Mouse (Mus musculus) left cerebral cortex, postnatal 10 days (tissue): ENCODE data around the gene Wdr17. TPM values are rescaled to one million over a fixed set of nuclear protein-coding genes. Genes with fewer than 3 reads are reported as not detected.

Experiments
- DNase-seq, 2 experiments: peaks; one replicate each; pipeline ENCODE4 v3.0.0; 2021 to 2022; ENCODE audit warnings: low spot score in 2 of 2, mixed read lengths in 1 of 2; ENCODE audit errors: extremely low spot score in 1 of 2
- intact Hi-C: fragments of 180-260 bp; cut with DNase I; formaldehyde crosslinking; loops from one replicate; pipeline ENCODE4 v1.15.1; 2025
- total RNA-seq, 2 experiments: library from RNA; stranded (reverse); gene quantifications; 2 replicates each; pipeline ENCODE4 v1.2.3; 2021

Wdr17 gene
- total RNA-seq = 10 to 100 TPM; 39.4 to 42.5 TPM

DNA sequence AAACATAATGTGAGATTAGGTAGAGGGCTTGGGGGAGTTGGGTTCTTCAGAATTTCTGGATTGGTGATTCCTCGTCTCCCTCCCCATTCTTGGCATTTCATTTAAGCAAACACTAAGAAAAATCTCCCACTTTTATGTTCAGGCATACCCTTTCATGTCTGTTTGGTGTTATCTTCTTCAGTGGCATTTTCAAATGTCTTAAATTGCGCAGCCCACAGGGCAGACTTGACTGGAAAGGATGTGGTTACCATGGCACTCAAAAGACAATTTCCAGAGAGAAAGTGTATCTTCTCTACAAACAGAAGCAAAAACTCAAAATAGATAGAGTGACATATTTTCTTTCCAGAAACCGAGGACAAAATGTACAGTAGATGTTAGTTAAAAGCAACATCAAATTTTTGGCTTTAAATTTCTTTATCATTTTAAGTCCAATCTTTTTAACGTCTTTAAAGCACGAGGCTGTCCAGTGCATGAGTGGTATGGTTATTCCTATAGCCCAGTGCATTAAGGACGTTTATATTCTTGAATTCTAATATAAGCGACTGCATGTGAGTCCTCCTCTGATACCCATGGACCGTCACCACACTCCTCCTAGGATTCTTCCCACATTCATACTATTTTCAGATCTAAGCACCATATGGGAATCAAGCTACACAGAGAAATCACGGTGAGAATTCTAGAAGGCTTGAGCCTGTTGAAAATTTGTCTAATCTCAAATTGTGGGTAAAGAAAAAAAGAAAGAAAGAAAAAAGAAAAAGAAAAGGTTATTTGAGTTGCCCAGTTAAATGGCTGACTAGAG lies at the start of gene Wdr17:
Wdr17 (minus strand) TSS at position 198 of the 799 bp plus-strand sequence.
- intact Hi-C loops = loop anchor here (10.0 kb wide), 1 partner anchor 52 kb away; no protein-coding TSS in a partner anchor
- DNase-seq = peak in 1 of 2 experiments; percentile 57

DNA sequence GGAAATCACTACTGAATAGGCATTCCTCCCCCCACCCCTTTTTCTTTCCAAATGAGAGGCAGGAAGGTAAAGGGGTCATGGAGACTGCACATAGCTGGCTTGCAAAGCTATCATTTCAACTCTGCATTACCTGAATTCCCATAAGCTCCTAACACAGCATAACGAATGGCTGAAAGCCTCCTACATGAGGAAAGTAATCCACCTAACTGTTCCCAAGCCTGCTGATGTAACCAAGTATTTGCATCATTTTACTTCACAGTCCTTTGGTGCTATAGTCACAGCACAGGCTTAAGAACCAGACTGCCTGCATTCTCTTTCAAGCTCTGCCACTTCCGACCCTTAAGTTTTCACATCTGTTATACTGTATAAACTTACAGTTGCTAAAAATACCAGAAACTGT lies 45.3 kb upstream of the Wdr17 start:
- intact Hi-C loops = no loop called here
- DNase-seq = no peak

- DNase-seq = no peak
- intact Hi-C loops = no loop called here
Measured at GRCm38 (mm10) chr8:54924936-54925335, 38.0 kb upstream of the Wdr17 start.

GRCm38 (mm10) chr8:54922160-54922855 lies 35.3 kb upstream of the Wdr17 start:
- intact Hi-C loops = no loop called here
- peak in 1 of 2 experiments; percentile 33 for DNase-seq

DNA sequence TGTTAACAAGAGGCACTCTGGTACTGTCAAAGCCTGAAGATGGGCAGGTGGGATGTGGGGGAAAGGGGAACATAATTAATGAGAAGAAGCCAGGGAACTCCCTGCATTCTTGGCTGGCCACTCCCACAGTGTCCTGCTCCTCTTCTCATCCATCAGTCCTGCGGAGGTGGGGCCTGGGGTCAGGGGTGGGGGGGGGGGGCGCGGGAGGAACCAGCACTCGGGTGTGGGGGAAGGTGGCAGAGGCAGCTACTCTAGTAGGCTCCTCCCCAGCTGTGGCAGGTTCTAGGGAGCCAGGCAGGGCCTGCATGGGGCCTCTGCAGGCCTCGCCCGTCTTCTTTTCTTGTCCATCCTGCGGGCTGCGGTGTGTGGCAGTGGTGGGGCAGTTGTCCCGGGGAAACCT lies 30.7 kb upstream of the Wdr17 start:
- intact Hi-C loops = no loop called here
- no peak for DNase-seq

DNA sequence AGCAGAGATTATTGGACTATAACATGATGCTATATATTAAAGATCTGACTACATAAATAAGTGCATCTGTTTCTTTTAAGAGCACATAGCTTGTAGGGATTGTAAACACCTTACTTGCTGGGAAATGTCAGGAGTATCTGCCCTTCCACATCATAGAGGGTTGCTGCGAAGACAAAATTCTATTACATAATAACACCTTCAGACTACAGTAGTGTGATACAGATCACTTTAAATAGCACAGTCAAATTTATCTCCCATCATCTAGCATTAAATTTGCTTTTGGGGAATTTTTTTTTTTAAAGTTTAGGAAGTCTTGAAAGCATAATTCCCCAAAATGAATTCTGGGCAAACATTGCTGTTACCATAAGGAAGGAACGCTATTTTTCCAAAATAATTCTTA lies 25.9 kb upstream of the Wdr17 start:
- intact Hi-C loops = no loop called here
- DNase-seq = no peak

- intact Hi-C loops = no loop called here
- DNase-seq = no peak
Measured at GRCm38 (mm10) chr8:54899444-54899843, 12.5 kb upstream of the Wdr17 start.

DNA sequence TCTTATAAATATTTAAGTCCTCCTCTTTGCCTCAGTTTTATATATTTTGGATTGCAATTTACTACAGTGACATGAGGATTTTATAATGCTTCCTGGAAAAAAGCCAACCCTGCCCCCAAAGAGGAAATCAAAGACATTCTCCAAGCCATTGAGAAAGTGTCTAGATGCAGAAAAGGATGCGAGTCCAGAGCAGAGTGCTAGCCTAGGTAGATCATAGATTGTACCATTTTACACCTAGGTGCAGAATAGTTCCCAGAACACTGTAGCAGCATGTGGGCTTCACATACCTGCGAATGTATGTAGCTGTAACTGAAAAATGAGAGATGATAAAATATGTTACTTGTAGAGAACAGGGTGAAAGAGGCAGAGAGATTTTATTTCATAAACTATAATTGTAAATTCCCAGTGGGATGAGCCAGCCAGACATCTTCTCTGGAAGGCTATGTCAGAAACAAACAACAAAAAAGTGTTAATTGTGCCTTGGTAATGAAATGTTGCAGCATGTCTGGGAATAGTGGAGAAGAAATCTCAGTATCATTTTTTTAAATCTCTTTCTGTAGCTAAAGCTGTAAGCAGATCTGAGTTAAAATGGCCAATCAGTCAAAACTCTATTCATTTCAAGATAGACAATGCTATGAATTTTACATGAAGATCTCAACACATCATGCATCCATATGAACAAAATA lies 7.8 kb upstream of the Wdr17 start:
- DNase-seq = no peak
- intact Hi-C loops = no loop called here

DNA sequence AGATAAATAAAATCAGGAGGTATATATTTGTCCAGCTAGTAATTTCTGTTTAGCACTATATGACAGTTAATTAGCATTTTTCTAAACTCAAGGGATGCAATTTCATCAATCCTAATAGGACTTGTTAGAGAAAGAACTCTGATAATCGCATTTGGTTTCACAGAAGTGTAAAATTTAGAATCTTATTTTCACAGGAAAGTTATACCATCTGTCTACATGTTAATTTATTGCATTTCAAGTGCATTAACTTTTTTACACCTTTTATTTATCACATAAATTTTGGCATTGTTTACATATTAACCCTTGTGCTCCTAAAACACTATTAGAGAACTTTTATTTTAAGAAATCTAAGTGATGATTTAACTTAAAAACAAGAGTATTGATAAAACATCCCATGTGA lies 7.2 kb upstream of the Wdr17 start:
- DNase-seq = no peak
- intact Hi-C loops = no loop called here

DNA sequence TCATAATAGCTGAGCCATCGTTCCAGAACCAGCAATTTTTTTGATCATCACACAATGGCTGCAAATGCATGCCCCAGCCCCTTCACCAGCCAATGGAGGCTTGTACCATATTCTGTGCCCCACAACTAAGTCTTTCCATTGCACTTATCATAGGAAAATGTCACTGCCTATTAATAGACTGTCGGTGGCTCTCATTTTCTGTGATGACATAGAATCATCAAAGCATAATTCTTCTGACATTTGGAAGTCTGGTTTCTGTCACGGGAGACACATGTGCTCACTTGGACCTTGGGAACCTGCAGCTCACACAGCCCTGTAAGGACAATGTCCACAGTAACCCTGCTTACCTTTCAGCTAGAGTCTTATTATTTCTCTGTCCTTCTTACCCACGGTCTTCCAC lies 424 bp downstream of the Wdr17 start:
- no peak for DNase-seq
- intact Hi-C loops = loop anchor here (10.0 kb wide), 1 partner anchor 52 kb away; no protein-coding TSS in a partner anchor

DNA sequence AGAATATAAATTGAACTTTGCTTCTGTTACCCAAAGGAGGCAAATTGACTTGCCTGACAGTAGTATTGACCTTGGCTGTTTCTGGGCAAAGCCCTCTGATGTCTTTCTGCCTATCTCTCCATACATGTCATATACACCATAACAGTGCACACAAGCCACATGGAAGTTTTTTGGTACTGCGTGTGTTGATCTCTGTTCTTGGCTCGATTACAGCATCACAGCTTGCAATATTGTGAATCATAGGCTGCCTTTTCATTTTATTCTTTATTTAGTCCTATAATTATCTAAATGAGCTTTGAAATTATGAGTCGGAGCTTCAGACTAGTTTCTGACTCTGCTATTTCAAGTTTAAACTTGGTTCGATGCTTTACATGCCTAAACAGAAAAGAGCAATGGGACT lies 10.5 kb downstream of the Wdr17 start:
- no peak for DNase-seq
- intact Hi-C loops = no loop called here

DNA sequence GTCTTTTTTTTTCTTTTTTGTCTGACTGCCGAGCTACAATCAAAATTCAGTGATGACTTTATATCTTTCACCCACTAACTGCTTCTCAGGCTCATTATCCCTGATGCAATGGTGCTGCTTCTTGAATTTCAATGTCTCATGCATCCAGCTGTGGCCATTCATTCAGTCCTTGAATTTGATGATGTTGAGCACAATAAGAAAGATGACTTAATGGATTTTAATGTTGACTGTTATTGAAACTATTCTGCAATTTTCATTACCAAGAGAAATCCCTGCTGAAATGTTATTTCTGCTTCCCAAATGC lies 22.3 kb downstream of the Wdr17 start:
- DNase-seq = no peak
- intact Hi-C loops = loop anchor here (10.0 kb wide), 1 partner anchor 90 kb away; the partner anchor contains the start of gene Gpm6a

GRCm38 (mm10) chr8:54864038-54864760 lies 22.8 kb downstream of the Wdr17 start:
- peak; percentile 29 to 75 for DNase-seq
- intact Hi-C loops = loop anchor here (10.0 kb wide), 1 partner anchor 91 kb away; the partner anchor contains the start of gene Gpm6a

DNA sequence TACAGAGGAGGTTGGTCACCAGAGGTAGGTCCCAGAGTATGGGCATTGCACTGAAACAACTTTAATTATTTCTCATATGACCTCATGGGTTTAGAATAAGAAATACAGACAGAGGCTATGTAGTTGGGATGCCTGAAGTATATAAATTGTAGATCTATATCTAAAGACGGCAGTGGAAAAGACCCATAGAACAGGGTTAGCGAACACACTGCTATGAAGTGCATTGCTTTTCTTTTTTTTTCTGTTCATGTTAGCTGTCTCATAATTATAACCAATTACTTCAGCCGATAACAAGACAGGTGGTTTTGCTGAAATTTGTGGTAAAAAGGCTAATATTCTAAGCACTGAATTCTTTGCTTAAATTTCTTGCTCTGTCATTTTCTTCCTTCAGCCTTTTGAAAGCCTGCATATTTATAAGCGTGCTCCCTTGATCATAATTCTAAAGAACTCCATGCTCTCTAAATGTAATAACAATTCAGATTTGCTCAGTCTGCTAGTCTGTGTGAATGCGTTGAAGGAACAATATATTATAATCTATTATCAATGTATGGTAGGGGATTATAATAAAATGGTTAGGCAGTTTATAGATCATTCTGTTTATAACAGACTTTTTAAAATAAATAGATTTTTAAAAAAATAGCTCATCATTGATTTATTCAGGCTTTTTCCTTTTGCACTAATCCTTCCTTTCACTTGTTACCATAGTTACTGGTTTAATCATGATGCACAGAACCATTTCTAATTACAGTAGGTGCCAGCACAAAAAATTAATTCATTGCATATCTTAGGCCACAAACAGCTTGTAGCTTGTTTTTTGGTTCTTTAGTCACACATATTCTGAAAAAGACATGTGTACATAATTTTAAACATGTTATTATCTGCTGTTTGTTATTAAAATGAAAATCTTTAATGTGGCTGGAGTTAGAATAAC lies 50.7 kb downstream of the Wdr17 start:
- intact Hi-C loops = loop anchor here (5.0 to 10.0 kb wide), 2 partner anchors 49 to 99 kb away; partner anchors contain the start of gene Wdr17
- no peak for DNase-seq

DNA sequence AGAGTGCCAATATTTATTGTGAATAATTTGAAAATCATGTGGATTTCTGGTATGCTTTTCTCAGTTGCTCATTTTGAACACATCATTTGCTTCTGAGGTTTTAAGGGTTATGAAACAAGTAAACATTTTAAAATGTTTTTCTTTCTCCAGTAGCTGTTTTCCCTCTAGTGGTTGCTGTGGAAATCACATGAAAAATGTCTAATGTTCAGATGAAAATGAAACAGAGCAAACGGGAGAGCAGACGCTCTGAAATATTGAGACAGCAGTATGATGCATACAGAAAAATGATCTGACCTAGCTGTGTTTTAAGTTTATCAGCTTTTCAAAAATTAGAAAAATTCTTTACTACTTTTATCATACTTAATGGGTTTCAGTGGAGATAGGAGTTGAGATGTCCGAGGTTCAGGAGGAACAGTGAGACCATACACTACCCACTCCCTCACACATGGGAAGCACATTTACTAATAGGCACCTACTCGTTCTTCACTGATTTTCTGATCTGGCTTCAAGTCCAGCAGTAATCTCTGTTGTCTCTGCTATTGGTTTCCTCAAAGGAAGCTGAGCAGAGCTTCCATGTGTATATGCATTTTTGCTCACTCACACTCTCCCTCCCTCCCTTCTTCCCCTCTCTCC lies 57.1 kb downstream of the Wdr17 start:
- peak in 1 of 2 experiments; percentile 54 for DNase-seq
- intact Hi-C loops = loop anchor here (10.0 kb wide), 1 partner anchor 55 kb away; the partner anchor contains the start of gene Wdr17

DNA sequence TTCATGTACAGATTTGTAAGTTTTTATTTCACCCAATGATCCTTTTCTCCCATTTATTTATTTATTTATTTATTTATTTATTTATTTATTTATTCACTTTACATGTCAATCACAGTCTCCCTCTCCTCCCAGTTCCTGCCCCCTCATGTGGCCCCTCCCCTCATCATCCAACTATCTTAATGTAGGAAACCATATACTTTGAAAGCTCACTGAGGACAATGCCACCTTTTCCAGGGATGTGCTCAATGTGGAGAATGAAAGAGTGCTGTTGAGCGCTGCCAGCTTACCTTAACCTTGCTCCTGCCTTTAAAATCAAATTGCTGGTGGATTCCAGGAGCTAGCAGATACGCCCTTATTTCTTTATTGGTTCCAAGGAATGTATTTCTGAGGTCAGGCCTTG lies 59.0 kb downstream of the Wdr17 start:
- intact Hi-C loops = no loop called here
- DNase-seq = no peak

DNA sequence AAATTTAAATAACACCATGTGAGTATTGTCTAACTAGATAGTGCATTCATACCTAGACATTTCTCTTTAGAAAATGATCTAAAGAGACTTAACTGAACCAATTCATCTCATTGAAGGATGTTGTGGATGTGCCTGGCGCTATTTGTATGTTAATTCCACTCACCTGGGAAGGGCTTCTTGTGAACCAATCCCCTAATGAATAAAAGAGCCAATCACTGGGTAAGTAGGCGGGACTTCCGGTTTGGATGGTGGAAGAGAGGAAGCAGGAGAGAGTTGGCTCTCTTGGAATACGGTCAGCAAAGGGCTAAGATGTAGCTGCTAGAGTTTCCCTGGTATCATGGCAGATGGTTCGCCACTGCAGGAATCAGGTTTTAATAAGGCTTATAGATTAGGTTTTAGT lies 64.0 kb downstream of the Wdr17 start:
- intact Hi-C loops = no loop called here
- DNase-seq = no peak
